Mouse (Mus musculus) forebrain, embryonic 12.5 days (tissue): ENCODE data around the gene Aen. TPM values are rescaled to one million over a fixed set of nuclear protein-coding genes. Genes with fewer than 3 reads are reported as not detected.
A peak's percentile ranks its signal among the peaks of the same experiment; 100 is the strongest.

Source experiments
- ATAC-seq: fragments of 200-750 bp; cut with Nextera tagmentation; 2 replicates; pipeline ENCODE4 v1.8.0; 2017; ENCODE audit warnings: moderate TSS enrichment; ENCODE audit not compliant: low FRiP score
- H3K27ac ChIP-seq: fragments of 300-500 bp; sonication (generic); 2 replicates; pipeline ENCODE4 v1.5.1; 2016; ENCODE audit warnings: mild to moderate bottlenecking
- H3K27me3 ChIP-seq: fragments of 300-500 bp; sonication (generic); 2 replicates; pipeline ENCODE4 v1.6.1; 2016; ENCODE audit warnings: mild to moderate bottlenecking
- H3K36me3 ChIP-seq: fragments of 300-500 bp; sonication (generic); replicated peaks from 2 replicates; pipeline ENCODE4 v1.6.1; 2016; ENCODE audit warnings: mild to moderate bottlenecking
- H3K4me1 ChIP-seq: fragments of 300-500 bp; sonication (generic); 2 replicates; pipeline ENCODE4 v1.6.1; 2016
- H3K4me2 ChIP-seq: fragments of 300-500 bp; sonication (generic); 2 replicates; pipeline ENCODE4 v1.6.1; 2016; ENCODE audit warnings: mild to moderate bottlenecking, moderate library complexity
- H3K4me3 ChIP-seq: fragments of 300-500 bp; sonication (generic); replicated peaks from 2 replicates; pipeline ENCODE4 v1.5.1; 2016; ENCODE audit warnings: mild to moderate bottlenecking
- H3K9ac ChIP-seq: fragments of 300-500 bp; sonication (generic); 2 replicates; pipeline ENCODE4 v1.6.1; 2016; ENCODE audit warnings: mild to moderate bottlenecking
- H3K9me3 ChIP-seq: fragments of 300-500 bp; sonication (generic); 2 replicates; pipeline ENCODE4 v1.6.1; 2016
- WGBS: fragments of 180-500 bp; shearing (Covaris S2); methylation state at CpG from one replicate; pipeline ENCODE4 v1.1.7; 2016; 5-methylcytosine and 5-hydroxymethylcytosine counted together
- microRNA-seq: library from miRNA; unstranded; fragments of <30 nt; microRNA quantifications from one replicate; pipeline ENCODE4, GENCODE M21; 2017
- polyA plus RNA-seq: library from polyadenylated mRNA; unstranded; fragments of >200 nt; fragmentation: Nextera tagmentation; extraction: Ambion mirVana; gene quantifications from 2 replicates; pipeline ENCODE4 v1.2.1, GENCODE M21; 2016

The Aen gene
- polyA plus RNA-seq, 1 experiment from 2014 or later = 55.2 TPM

DNA sequence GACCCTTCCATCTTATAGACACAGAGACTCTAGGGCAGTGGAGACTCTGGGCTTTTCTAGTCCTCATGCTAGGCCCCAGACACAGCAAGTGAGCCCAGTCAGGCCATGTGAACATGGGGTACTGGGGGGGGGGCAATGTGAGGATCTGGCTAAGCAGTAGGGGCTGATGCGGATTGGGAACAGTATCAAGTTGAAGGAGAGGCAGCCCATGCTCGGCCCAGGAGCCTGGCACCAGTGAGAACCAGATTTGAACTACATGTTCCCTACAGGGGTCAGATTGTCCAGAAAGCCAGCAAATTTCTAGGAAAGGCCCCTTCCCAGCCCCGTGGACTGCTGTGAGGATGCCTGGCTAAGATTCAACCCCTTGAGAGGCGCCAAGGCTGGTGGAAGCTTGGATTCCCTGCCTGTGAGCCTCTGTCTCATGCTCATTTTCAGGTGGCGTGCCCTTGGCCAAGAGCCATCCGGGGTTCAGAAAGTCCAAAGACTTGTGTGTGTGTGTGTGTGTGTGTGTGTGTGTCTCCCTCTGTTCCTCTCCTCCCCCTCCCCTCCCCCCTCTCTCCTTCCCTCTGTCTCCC lies 62.9 kb downstream of the Aen start:
- Histone ChIP-seq H3K27me3 (no peaks in the 10 kb centered on the region), H3K36me3 (no peaks in the 10 kb centered on the region), H3K9me3 (no peaks in the 10 kb centered on the region), H3K4me1 (peaks cover 7% of the 10 kb centered on the region), H3K4me3 (no peak overlapping the region), H3K4me2 (no peak overlapping the region), H3K9ac (no peak overlapping the region), H3K27ac (no peak overlapping the region)
- no peak for ATAC-seq
- 81% methylated on average over 6 of the region's 6 CpGs for WGBS

Small RNA genes lying within 50 kb of the gene (microRNA-seq; reads per million reads assigned to microRNA genes)
- gene Mir7-2 = 325 reads per million, percentile 64 among the genes with 10 or more reads in this experiment

Other genes with a start within 250 kb of the Aen start
- 9.2 and 9.8 TPM in 2 replicates for gene Ntrk3, start 157.8 kb upstream of the Aen start, polyA plus RNA-seq
- gene Mrps11, start 112.7 kb upstream of the Aen start, polyA plus RNA-seq = 68.3 and 72.6 TPM in 2 replicates
- 66.8 and 67.3 TPM in 2 replicates for gene Mrpl46, start 112.3 kb upstream of the Aen start, polyA plus RNA-seq
- 22.2 and 23.3 TPM in 2 replicates for gene Det1, start 48.6 kb upstream of the Aen start, polyA plus RNA-seq
- gene Isg20, start 17.6 kb downstream of the Aen start, polyA plus RNA-seq = 0.29 TPM in 1 of 2 replicates, not detected in the other
- gene Acan, start 157.6 kb downstream of the Aen start, polyA plus RNA-seq = 0.47 and 0.63 TPM in 2 replicates
- 1.5 and 1.8 TPM in 2 replicates for gene Hapln3, start 235.2 kb downstream of the Aen start, polyA plus RNA-seq